Mouse (Mus musculus): ENCODE results near the gene Zfp644.

- TF ChIP-seq HCFC1 (IDR thresholded peaks at IDR 0.05; ENCODE audit: borderline replicate concordance, insufficient read depth, low read length) (no peak), CHD2 (IDR thresholded peaks at IDR 0.05; ENCODE audit: low read depth, low read length) (no peak), ZNF384 (IDR thresholded peaks at IDR 0.05; ENCODE audit: low read depth, low read length) (no peak)
Measured at GRCm38 (mm10) chr5:106676784-106677183, 20.3 kb downstream of the Zfp644 start.
